Mouse (Mus musculus): ENCODE measurements at regions not wholly inside any gene's neighbourhood (a gene's known extent, or its start where the extent isn't known, plus 50 kb on each side); places are given as distances from the start of the nearest gene placed in this dataset.
"Not testable (repeated sequence)": the region's sequence is repeated elsewhere in the genome, so short reads cannot be mapped to it uniquely, and the experiment has no call there.

GRCm38 (mm10) chr12:65426884-65427283, 201.6 kb downstream of the Wdr20rt start:
- Histone ChIP-seq H3K27me3 (no peaks in the 10 kb centered on the region), H3K4me3 (no peak overlapping the region), H3K27ac (peak overlapping the region; percentile 17; the same call in 1 of the 2 replicates), H3K36me3 (no peaks in the 10 kb centered on the region), H3K4me1 (no peaks in the 10 kb centered on the region), H3K9ac (no peak overlapping the region), H3K9me3 (no peaks in the 10 kb centered on the region), H3K4me2 (no peak overlapping the region)
- 71% methylated on average over 11 of the region's 11 CpGs for WGBS
- ATAC-seq (ENCODE audit: insufficient number of reproducible peaks, low FRiP score, low TSS enrichment, low read depth): no peak

GRCm38 (mm10) chr12:65428214-65428981, 203.1 kb downstream of the Wdr20rt start:
- Histone ChIP-seq H3K36me3 (no peaks in the 10 kb centered on the region), H3K9ac (no peak overlapping the region), H3K27me3 (no peaks in the 10 kb centered on the region), H3K4me2 (peak overlapping the region; percentile 24), H3K4me1 (no peaks in the 10 kb centered on the region), H3K4me3 (peak overlapping the region; percentile 5; the same call in 1 of the 2 replicates), H3K27ac (no peak overlapping the region), H3K9me3 (no peaks in the 10 kb centered on the region)
- 35% methylated on average over 23 of the region's 23 CpGs for WGBS
- ATAC-seq (ENCODE audit: insufficient number of reproducible peaks, low FRiP score, low TSS enrichment, low read depth): no peak

GRCm38 (mm10) chr12:65450845-65451244, 225.5 kb downstream of the Wdr20rt start:
- WGBS: 70% methylated on average over 4 of the region's 4 CpGs
- no peak for ATAC-seq (ENCODE audit: insufficient number of reproducible peaks, low FRiP score, low TSS enrichment, low read depth)
- Histone ChIP-seq H3K4me1 (no peaks in the 10 kb centered on the region), H3K9ac (no peak overlapping the region), H3K27me3 (no peaks in the 10 kb centered on the region), H3K4me2 (no peak overlapping the region), H3K9me3 (no peaks in the 10 kb centered on the region), H3K27ac (no peak overlapping the region), H3K4me3 (no peak overlapping the region), H3K36me3 (no peaks in the 10 kb centered on the region)

- H3K4me2 ChIP-seq: no peak overlapping the region
- H3K4me3 ChIP-seq: no peak overlapping the region
- ATAC-seq (ENCODE audit: insufficient number of reproducible peaks, low FRiP score, low TSS enrichment, low read depth): no peak
- H3K4me1 ChIP-seq: no peaks in the 10 kb centered on the region
- H3K9me3 ChIP-seq: no peaks in the 10 kb centered on the region
- no peak overlapping the region for H3K27ac ChIP-seq
- no peak overlapping the region for H3K9ac ChIP-seq
- WGBS: 86% methylated on average over 3 of the region's 3 CpGs
- no peaks in the 10 kb centered on the region for H3K27me3 ChIP-seq
- H3K36me3 ChIP-seq: no peaks in the 10 kb centered on the region
Observed at GRCm38 (mm10) chr12:65455683-65456082, 230.4 kb downstream of the Wdr20rt start.

- Histone ChIP-seq H3K4me3 (no peak overlapping the region), H3K27me3 (no peaks in the 10 kb centered on the region), H3K27ac (no peak overlapping the region), H3K36me3 (no peaks in the 10 kb centered on the region), H3K4me1 (no peaks in the 10 kb centered on the region), H3K9me3 (no peaks in the 10 kb centered on the region), H3K4me2 (no peak overlapping the region), H3K9ac (no peak overlapping the region)
- ATAC-seq (ENCODE audit: insufficient number of reproducible peaks, low FRiP score, low TSS enrichment, low read depth): no peak
- 77% methylated on average over 3 of the region's 3 CpGs for WGBS
Observed at GRCm38 (mm10) chr12:65456956-65457355, 231.6 kb downstream of the Wdr20rt start.

- Histone ChIP-seq H3K36me3 (no peaks in the 10 kb centered on the region), H3K27ac (no peak overlapping the region), H3K4me1 (no peaks in the 10 kb centered on the region), H3K27me3 (no peaks in the 10 kb centered on the region), H3K4me2 (no peak overlapping the region), H3K9me3 (no peaks in the 10 kb centered on the region), H3K9ac (no peak overlapping the region), H3K4me3 (no peak overlapping the region)
- 62% methylated on average over 2 of the region's 2 CpGs for WGBS
- no peak for ATAC-seq (ENCODE audit: insufficient number of reproducible peaks, low FRiP score, low TSS enrichment, low read depth)
Observed at GRCm38 (mm10) chr12:65464246-65464645, 238.9 kb downstream of the Wdr20rt start.

- H3K4me1 ChIP-seq; H3K36me3 ChIP-seq; H3K9me3 ChIP-seq; H3K27me3 ChIP-seq; H3K27ac ChIP-seq; ATAC-seq (ENCODE audit: insufficient number of reproducible peaks, low FRiP score, low TSS enrichment, low read depth); H3K4me2 ChIP-seq; H3K9ac ChIP-seq; H3K4me3 ChIP-seq: not testable (repeated sequence)
- WGBS: 41% methylated on average over 9 of the region's 9 CpGs
Observed at GRCm38 (mm10) chr12:65478674-65479073, 253.4 kb downstream of the Wdr20rt start.

GRCm38 (mm10) chr12:65480829-65481228, 255.5 kb downstream of the Wdr20rt start:
- H3K27me3 ChIP-seq: no peaks in the 10 kb centered on the region
- H3K4me1 ChIP-seq: no peaks in the 10 kb centered on the region
- no peak overlapping the region for H3K27ac ChIP-seq
- no peak overlapping the region for H3K9ac ChIP-seq
- H3K36me3 ChIP-seq: no peaks in the 10 kb centered on the region
- H3K4me2 ChIP-seq: no peak overlapping the region
- no peak for ATAC-seq (ENCODE audit: insufficient number of reproducible peaks, low FRiP score, low TSS enrichment, low read depth)
- no peak overlapping the region for H3K4me3 ChIP-seq
- 58% methylated on average over 4 of the region's 4 CpGs for WGBS
- H3K9me3 ChIP-seq: no peaks in the 10 kb centered on the region

GRCm38 (mm10) chr12:65491092-65491491, 265.8 kb downstream of the Wdr20rt start:
- H3K9ac ChIP-seq: no peak overlapping the region
- no peaks in the 10 kb centered on the region for H3K36me3 ChIP-seq
- H3K27ac ChIP-seq: no peak overlapping the region
- 74% methylated on average over 2 of the region's 2 CpGs for WGBS
- H3K4me2 ChIP-seq: no peak overlapping the region
- no peaks in the 10 kb centered on the region for H3K4me1 ChIP-seq
- no peak for ATAC-seq (ENCODE audit: insufficient number of reproducible peaks, low FRiP score, low TSS enrichment, low read depth)
- no peaks in the 10 kb centered on the region for H3K9me3 ChIP-seq
- H3K27me3 ChIP-seq: no peaks in the 10 kb centered on the region
- H3K4me3 ChIP-seq: no peak overlapping the region

GRCm38 (mm10) chr12:65494388-65495030, 269.2 kb downstream of the Wdr20rt start:
- H3K4me2 ChIP-seq: no peak overlapping the region
- no peak overlapping the region for H3K4me3 ChIP-seq
- 79% methylated on average over 5 of the region's 5 CpGs for WGBS
- H3K9ac ChIP-seq: no peak overlapping the region
- no peak for ATAC-seq (ENCODE audit: insufficient number of reproducible peaks, low FRiP score, low TSS enrichment, low read depth)
- no peaks in the 10 kb centered on the region for H3K9me3 ChIP-seq
- no peaks in the 10 kb centered on the region for H3K4me1 ChIP-seq
- no peaks in the 10 kb centered on the region for H3K36me3 ChIP-seq
- no peak overlapping the region for H3K27ac ChIP-seq
- H3K27me3 ChIP-seq: no peaks in the 10 kb centered on the region

- H3K4me3 ChIP-seq: no peak overlapping the region
- no peak overlapping the region for H3K4me2 ChIP-seq
- no peak for ATAC-seq (ENCODE audit: insufficient number of reproducible peaks, low FRiP score, low TSS enrichment, low read depth)
- H3K27ac ChIP-seq: no peak overlapping the region
- no peak overlapping the region for H3K9ac ChIP-seq
- H3K9me3 ChIP-seq: no peaks in the 10 kb centered on the region
- 78% methylated on average over 6 of the region's 6 CpGs for WGBS
- no peaks in the 10 kb centered on the region for H3K36me3 ChIP-seq
- no peaks in the 10 kb centered on the region for H3K27me3 ChIP-seq
- H3K4me1 ChIP-seq: no peaks in the 10 kb centered on the region
Observed at GRCm38 (mm10) chr12:65496613-65497012, 271.3 kb downstream of the Wdr20rt start.

GRCm38 (mm10) chr12:65497602-65498001, 272.3 kb downstream of the Wdr20rt start:
- Histone ChIP-seq H3K4me1 (no peaks in the 10 kb centered on the region), H3K9me3 (no peaks in the 10 kb centered on the region), H3K9ac (no peak overlapping the region), H3K27me3 (no peaks in the 10 kb centered on the region), H3K36me3 (no peaks in the 10 kb centered on the region), H3K4me2 (no peak overlapping the region), H3K4me3 (no peak overlapping the region), H3K27ac (no peak overlapping the region)
- no peak for ATAC-seq (ENCODE audit: insufficient number of reproducible peaks, low FRiP score, low TSS enrichment, low read depth)
- 63% methylated on average over 6 of the region's 6 CpGs for WGBS

Measured in limb, embryonic 15.5 days (tissue).